Mouse (Mus musculus): ENCODE data around the gene Hsd17b14.

Hsd17b14 gene

DNA sequence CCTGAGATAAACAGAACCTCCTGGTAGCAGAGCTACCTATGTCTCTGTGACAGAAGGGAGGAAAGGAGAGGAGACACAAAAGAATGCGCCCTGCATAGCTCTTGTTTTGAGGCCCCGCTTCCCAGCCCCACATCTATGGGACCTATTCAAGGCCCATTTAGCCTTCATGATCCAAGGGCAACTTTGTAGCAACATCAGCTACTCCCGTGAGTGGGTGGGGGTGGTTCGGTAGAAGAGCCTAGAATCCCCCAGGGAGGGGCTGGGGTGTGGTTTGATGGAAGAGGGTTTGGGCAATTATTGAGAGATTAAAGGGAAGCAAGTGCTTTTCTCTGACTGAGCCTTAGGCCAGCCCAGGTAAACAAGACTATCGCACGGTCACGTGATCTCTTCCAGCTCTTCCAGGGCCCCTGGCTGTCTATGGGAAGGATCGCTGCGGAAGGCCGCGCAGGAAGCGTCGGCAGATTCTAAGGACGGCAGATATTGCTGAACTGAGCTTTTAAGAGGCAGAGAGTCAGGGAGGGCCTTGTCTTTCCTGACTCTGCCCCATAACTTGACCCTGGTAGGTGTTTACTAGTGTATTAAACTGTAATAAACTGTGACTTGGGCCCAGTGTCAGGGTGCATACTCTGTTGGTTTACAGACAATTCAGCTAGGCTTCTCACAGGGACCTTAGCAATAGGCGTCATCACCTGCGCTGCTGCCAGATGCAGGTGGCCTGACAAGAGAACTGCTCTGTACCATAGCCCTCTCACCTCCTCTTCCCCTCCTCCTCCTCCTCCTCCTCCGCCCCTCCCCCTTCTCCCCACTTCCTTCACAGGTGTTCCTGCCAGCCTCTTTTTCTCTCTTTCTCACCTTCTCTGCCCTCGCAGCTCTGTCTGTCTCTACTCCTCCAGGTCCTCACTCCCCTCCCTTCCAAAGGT is 44.5 kb downstream of the Hsd17b14 start:
- no peak for DNase-seq (ENCODE audit: extremely low read depth, low read depth)

DNA sequence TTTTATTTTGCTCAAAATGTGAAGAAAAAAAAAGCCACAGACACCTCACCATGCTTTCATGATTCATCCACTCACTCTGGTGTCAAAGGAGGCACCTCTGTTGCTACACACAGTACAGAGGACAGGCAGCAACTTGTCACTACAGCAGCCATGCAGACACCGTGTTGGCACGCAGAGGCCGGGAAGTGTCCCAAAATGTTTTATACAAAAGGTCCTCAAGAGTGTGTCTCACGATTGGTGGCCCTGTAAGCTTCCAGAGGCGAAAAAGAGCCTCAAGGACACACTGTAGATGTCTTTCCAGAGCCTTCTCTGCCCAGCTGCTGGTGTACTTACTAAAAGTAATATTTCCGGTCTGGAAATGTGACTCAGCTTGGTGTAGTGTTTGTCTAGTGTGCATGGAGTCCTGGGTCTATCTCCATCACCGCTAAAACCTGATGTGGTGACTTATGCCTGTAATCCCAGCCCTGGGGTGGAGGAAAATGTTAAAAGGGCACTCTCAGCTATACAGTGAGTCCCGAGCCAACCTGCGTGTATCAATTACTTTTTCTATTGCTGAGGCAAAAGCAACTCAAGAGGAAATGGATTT is 51.1 kb downstream of the Hsd17b14 start:
- no peak for DNase-seq (ENCODE audit: extremely low read depth, low read depth)

DNA sequence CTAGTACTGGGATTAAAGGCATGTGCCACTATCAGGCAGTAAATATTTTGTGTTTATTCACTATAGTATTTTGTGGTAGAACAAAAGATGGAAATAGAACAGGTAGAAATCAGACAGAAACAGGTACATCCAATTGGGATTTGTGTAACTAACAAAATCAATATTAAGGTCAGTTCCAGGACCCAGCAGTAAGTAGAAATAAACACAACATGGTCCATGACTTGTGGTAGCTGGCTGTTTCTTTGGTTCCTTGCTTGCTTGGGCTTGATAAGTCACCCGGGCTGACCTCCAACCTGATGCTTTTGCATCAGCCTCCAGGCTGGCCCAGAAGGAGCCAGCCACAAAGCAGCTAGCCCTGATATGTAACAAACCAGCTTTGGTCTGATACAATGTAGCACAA is 54.8 kb downstream of the Hsd17b14 start:
- no peak for DNase-seq (ENCODE audit: extremely low read depth, low read depth)

DNA sequence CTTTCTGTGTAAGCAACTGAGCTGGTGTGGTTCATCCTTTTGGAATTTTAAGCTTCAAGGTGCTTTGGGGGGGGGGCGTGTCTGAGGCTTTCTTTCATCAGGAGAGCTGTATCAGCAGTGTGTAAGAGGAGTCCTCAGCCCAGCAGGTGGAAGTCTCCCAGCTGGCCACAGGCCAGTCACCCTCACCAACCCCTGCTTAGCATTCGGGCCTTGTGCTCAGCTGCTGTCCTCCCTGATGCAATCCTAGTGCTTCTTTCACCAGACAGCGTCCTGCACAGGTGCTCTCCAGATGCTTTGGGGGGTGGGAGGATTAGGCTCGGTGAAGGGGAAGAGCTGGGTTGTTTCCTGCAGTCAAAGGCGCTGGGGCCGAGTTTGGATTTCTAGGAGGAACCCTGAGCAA is 61.6 kb downstream of the Hsd17b14 start:
- no peak for DNase-seq (ENCODE audit: extremely low read depth, low read depth)

DNA sequence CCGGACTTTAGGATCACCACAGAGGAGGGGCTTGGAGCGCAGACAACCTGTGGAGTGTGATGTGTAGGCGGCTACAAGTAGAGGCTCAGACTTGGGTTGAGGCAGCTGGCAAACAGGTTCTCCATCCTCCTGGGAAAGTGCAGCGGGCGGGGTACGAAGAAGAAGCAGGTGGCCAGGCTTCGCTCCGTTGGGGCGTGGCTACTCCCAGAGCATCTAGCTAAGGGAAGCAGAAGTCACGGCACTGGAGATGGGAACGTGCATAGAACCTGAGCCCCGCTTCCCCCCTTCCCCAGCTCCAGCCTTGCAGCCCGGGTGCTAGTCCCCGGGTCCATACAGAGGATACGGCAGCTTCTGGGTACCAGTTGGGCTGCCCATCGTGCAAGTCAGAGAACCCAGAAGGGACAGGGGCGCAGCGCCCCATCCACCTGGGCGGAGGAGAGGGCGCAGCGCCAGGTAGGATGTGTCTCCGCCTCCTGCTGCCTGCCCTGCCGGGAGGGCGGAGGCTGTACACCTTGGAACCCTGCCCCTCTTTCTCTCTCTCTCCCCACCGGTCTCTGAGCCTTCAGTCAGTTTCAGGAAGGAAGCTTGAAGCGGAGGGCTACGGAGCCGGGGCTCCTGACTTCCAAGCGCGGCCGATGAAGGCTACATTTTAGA is 62.5 kb downstream of the Hsd17b14 start, which contains the start of gene Fut1:
Fut1 (plus strand) TSS at position 248 of the 654 bp plus-strand sequence.
- DNase-seq (ENCODE audit: extremely low read depth, low read depth), result no peak
